Mouse (Mus musculus) Patski (cell line): Measurements from ENCODE around the gene Hspa12a. TPM values are rescaled to one million over a fixed set of nuclear protein-coding genes. Genes with fewer than 3 reads are reported as not detected.
A peak's percentile ranks its signal among the peaks of the same experiment; 100 is the strongest.

ENCODE experiments used
- ATAC-seq: fragments of 100-300 bp; one replicate; pipeline ENCODE4 v1.8.0; 2021
- CTCF ChIA-PET: fragments of 350-600 bp; sonication (Branson Sonifier 250); formaldehyde crosslinking; loops from one replicate; lab custom pipeline; 2022; ENCODE audit warnings: inconsistent platforms; lab: Charles Lee
- POLR2A ChIA-PET: fragments of 350-600 bp; sonication (Branson Sonifier 250); formaldehyde crosslinking; loops from one replicate; lab custom pipeline; 2022; ENCODE audit warnings: antibody characterized with exemption, inconsistent platforms; lab: Charles Lee
- DNase-seq: peaks from one replicate; pipeline ENCODE4 v3.0.0-alpha.2; 2011; ENCODE audit warnings: low read depth, low spot score
- H3K27me3 ChIP-seq: fragments of 371-371 bp; one replicate; pipeline ENCODE4 v1.5.1; 2021
- CTCF ChIP-seq: fragments of 100-300 bp; IDR thresholded peaks from one replicate; pipeline ENCODE4 v1.5.1; 2021
- in situ Hi-C: fragments of 300-500 bp; cut with MboI; formaldehyde crosslinking; loops from 3 replicates; pipeline ENCODE4 v1.11.1; 2018; ENCODE audit warnings: low pct_unique_long_range_greater_than_20kb, mixed read lengths
- polyA plus RNA-seq: library from polyadenylated mRNA; unstranded; gene quantifications from one replicate; pipeline ENCODE4 v1.2.3, GENCODE M21; 2021

Hspa12a gene
- polyA plus RNA-seq, 1 experiment from 2014 or later, result 1.1 TPM

GRCm38 (mm10) chr19:58963011-58963410 is 19.6 kb upstream of the Hspa12a start:
- ChIA-PET CTCF (interaction anchor here (0.8 to 1.2 kb wide), 2 partner anchors 10 to 256 kb away, joined by 3 to 5 read pairs; partner anchors contain the start of gene Kcnk18), POLR2A (interaction anchor here (1.0 kb wide), 1 partner anchor 19 kb away, joined by 3 read pairs; the partner anchor contains the start of genes Eno4 and Hspa12a)
- TF ChIP-seq CTCF, result no peak
- in situ Hi-C loops, result no loop called here
- DNase-seq (no peak), ATAC-seq (no peak)
- peaks cover 19% of the 10 kb centered on the region for H3K27me3 ChIP-seq

- CTCF ChIA-PET, result no interaction called here
- POLR2A ChIA-PET, result no interaction called here
- in situ Hi-C loops, result no loop called here
- ATAC-seq (no peak), DNase-seq (no peak)
- peaks cover 18% of the 10 kb centered on the region for H3K27me3 ChIP-seq
- TF ChIP-seq CTCF, result no peak
Measured at GRCm38 (mm10) chr19:58954779-58955178, 11.3 kb upstream of the Hspa12a start.

- no peak for DNase-seq
- in situ Hi-C loops, result no loop called here
- no peak for TF ChIP-seq CTCF
- CTCF ChIA-PET, result no interaction called here
- ATAC-seq, result no peak
- POLR2A ChIA-PET, result interaction anchor here (0.7 kb wide), 1 partner anchor 16 kb away, joined by 7 read pairs; no protein-coding TSS in a partner anchor
- H3K27me3 ChIP-seq, result peaks cover 18% of the 10 kb centered on the region
Measured at GRCm38 (mm10) chr19:58952236-58952635, 8.8 kb upstream of the Hspa12a start.

GRCm38 (mm10) chr19:58951521-58951920 is 8.1 kb upstream of the Hspa12a start:
- no peak for DNase-seq
- ChIA-PET CTCF (no interaction called here), POLR2A (no interaction called here)
- peaks cover 18% of the 10 kb centered on the region for H3K27me3 ChIP-seq
- ATAC-seq, result no peak
- in situ Hi-C loops, result no loop called here
- TF ChIP-seq CTCF, result no peak

- TF ChIP-seq CTCF, result no peak
- ATAC-seq (no peak), DNase-seq (no peak)
- ChIA-PET POLR2A (no interaction called here), CTCF (interaction anchor here (0.6 to 0.9 kb wide), 3 partner anchors 37 to 84 kb away, joined by 3 read pairs; no protein-coding TSS in a partner anchor)
- in situ Hi-C loops, result no loop called here
- H3K27me3 ChIP-seq, result peaks cover 6% of the 10 kb centered on the region
Measured at GRCm38 (mm10) chr19:58945959-58946358, 2.5 kb upstream of the Hspa12a start.

GRCm38 (mm10) chr19:58933062-58933461 is 10.4 kb downstream of the Hspa12a start:
- in situ Hi-C loops, result no loop called here
- DNase-seq (no peak), ATAC-seq (no peak)
- no peak for TF ChIP-seq CTCF
- no peaks in the 10 kb centered on the region for H3K27me3 ChIP-seq
- POLR2A ChIA-PET, result no interaction called here
- CTCF ChIA-PET, result interaction anchor here (2.6 kb wide), 1 partner anchor 10 kb away, joined by 7 read pairs; no protein-coding TSS in a partner anchor

- ChIA-PET POLR2A (no interaction called here), CTCF (interaction anchor here (1.4 kb wide), 1 partner anchor 268 kb away, joined by 3 read pairs; no protein-coding TSS in a partner anchor)
- TF ChIP-seq CTCF, result no peak
- no peak for ATAC-seq
- DNase-seq, result no peak
- in situ Hi-C loops, result no loop called here
- H3K27me3 ChIP-seq, result no peaks in the 10 kb centered on the region
Measured at GRCm38 (mm10) chr19:58931081-58931800, 12.2 kb downstream of the Hspa12a start.

GRCm38 (mm10) chr19:58919148-58919547 is 24.3 kb downstream of the Hspa12a start:
- no peak for ATAC-seq
- ChIA-PET POLR2A (no interaction called here), CTCF (interaction anchor here (0.9 kb wide), 1 partner anchor 278 kb away, joined by 3 read pairs; no protein-coding TSS in a partner anchor)
- TF ChIP-seq CTCF, result no peak
- H3K27me3 ChIP-seq, result peaks cover 30% of the 10 kb centered on the region
- DNase-seq, result no peak
- in situ Hi-C loops, result loop anchor here (5.0 kb wide), 1 partner anchor 283 kb away; no protein-coding TSS in a partner anchor

- CTCF ChIA-PET, result no interaction called here
- peaks cover 34% of the 10 kb centered on the region for H3K27me3 ChIP-seq
- ATAC-seq (peak; percentile 40), DNase-seq (no peak)
- TF ChIP-seq CTCF, result peak; percentile 57
- in situ Hi-C loops, result loop anchor here (5.0 kb wide), 1 partner anchor 284 kb away; no protein-coding TSS in a partner anchor
- POLR2A ChIA-PET, result no interaction called here
Measured at GRCm38 (mm10) chr19:58918597-58918996, 24.9 kb downstream of the Hspa12a start.

GRCm38 (mm10) chr19:58913301-58913700 is 30.2 kb downstream of the Hspa12a start:
- DNase-seq (no peak), ATAC-seq (no peak)
- CTCF ChIA-PET, result interaction anchor here (3.8 to 3.9 kb wide), 3 partner anchors 10 to 295 kb away, joined by 16 to 36 read pairs (median 34); no protein-coding TSS in a partner anchor
- POLR2A ChIA-PET, result no interaction called here
- TF ChIP-seq CTCF, result no peak
- peaks cover 44% of the 10 kb centered on the region for H3K27me3 ChIP-seq
- in situ Hi-C loops, result loop anchor here (5.0 kb wide), 1 partner anchor 151 kb away; no protein-coding TSS in a partner anchor

- DNase-seq, result no peak
- peaks cover 47% of the 10 kb centered on the region for H3K27me3 ChIP-seq
- ChIA-PET POLR2A (no interaction called here), CTCF (interaction anchor here (0.7 to 3.9 kb wide), 10 partner anchors 8 to 297 kb away, joined by 3 to 36 read pairs (median 6); partner anchors contain the start of genes Eno4 and Hspa12a)
- peak; percentile 96 for TF ChIP-seq CTCF
- peak; percentile 57 for ATAC-seq
- in situ Hi-C loops, result loop anchor here (5.0 kb wide), 1 partner anchor 149 kb away; no protein-coding TSS in a partner anchor
Measured at GRCm38 (mm10) chr19:58911386-58911785, 32.1 kb downstream of the Hspa12a start.
